Mouse (Mus musculus) lung, postnatal 0 days (tissue): ENCODE results near the gene Polr3a. TPM values are rescaled to one million over a fixed set of nuclear protein-coding genes. Genes with fewer than 3 reads are reported as not detected.
A peak's percentile ranks its signal among the peaks of the same experiment; 100 is the strongest.

ENCODE experiments used
- ATAC-seq: fragments of 200-750 bp; cut with Nextera tagmentation; 2 replicates; pipeline ENCODE4 v1.8.0; 2017; ENCODE audit warnings: moderate library complexity
- DNase-seq: peaks from one replicate; pipeline ENCODE4 v3.0.0-alpha.2; 2016; ENCODE audit warnings: low spot score
- H3K27ac ChIP-seq: fragments of 300-500 bp; sonication (generic); 2 replicates; pipeline ENCODE4 v1.5.1; 2014; ENCODE audit warnings: antibody characterized with exemption, mild to moderate bottlenecking, low read length, mixed read lengths
- H3K27me3 ChIP-seq: fragments of 300-500 bp; sonication (generic); replicated peaks from 2 replicates; pipeline ENCODE4 v1.6.1; 2014; ENCODE audit warnings: low read length, mixed read lengths; ENCODE audit not compliant: insufficient read depth
- H3K36me3 ChIP-seq: fragments of 300-500 bp; sonication (generic); 2 replicates; pipeline ENCODE4 v1.6.1; 2014; ENCODE audit warnings: low read length, mixed read lengths; ENCODE audit not compliant: insufficient read depth
- H3K4me1 ChIP-seq: fragments of 300-500 bp; sonication (generic); 2 replicates; pipeline ENCODE4 v1.6.1; 2014; ENCODE audit warnings: antibody characterized with exemption, low read depth, low read length, mixed read lengths; ENCODE audit not compliant: insufficient read depth
- H3K4me2 ChIP-seq: fragments of 300-500 bp; sonication (generic); replicated peaks from 2 replicates; pipeline ENCODE4 v1.6.1; 2014; ENCODE audit warnings: low read depth, mild to moderate bottlenecking, low read length, moderate library complexity, mixed read lengths
- H3K4me3 ChIP-seq: fragments of 300-500 bp; sonication (generic); 2 replicates; pipeline ENCODE4 v1.5.1; 2014; ENCODE audit warnings: low read depth, low read length
- H3K9ac ChIP-seq: fragments of 300-500 bp; sonication (generic); replicated peaks from 2 replicates; pipeline ENCODE4 v1.6.1; 2014; ENCODE audit warnings: low read depth, mild to moderate bottlenecking
- H3K9me3 ChIP-seq: fragments of 300-500 bp; sonication (generic); 2 replicates; pipeline ENCODE4 v1.6.1; 2016; ENCODE audit warnings: low read length, mixed read lengths
- CTCF ChIP-seq: IDR thresholded peaks from 2 replicates; pipeline ENCODE4 v1.5.1; 2016; ENCODE audit warnings: antibody characterized with exemption, mild to moderate bottlenecking
- EP300 ChIP-seq: IDR thresholded peaks from 2 replicates; pipeline ENCODE4 v1.6.1; 2016; ENCODE audit warnings: antibody characterized with exemption, mild to moderate bottlenecking, control low read depth
- whole genome bisulfite sequencing: fragments of 180-500 bp; shearing (Covaris S2); extraction: QIAGEN DNeasy Blood & Tissue Kit; methylation state at CpG from one replicate; pipeline ENCODE4 v1.1.7; 2014; 5-methylcytosine and 5-hydroxymethylcytosine counted together
- polyA plus RNA-seq: library from polyadenylated mRNA; unstranded; fragments of >200 nt; fragmentation: Nextera tagmentation; extraction: Ambion mirVana; gene quantifications from 2 replicates; pipeline ENCODE4 v1.2.1, GENCODE M21; 2015

Gene Polr3a
- polyA plus RNA-seq: 8.4 and 10.1 TPM in 2 replicates

GRCm38 (mm10) chr14:24486773-24487227 is at the start of gene Polr3a, which contains the start of gene Rps24:
TSS of gene Polr3a (minus strand) at chr14:24487058.
TSS of gene Rps24 (plus strand) at chr14:24487125.
- DNase-seq (peak; percentile 97), ATAC-seq (peak; percentile 73)
- Histone ChIP-seq H3K9me3 (no peaks in the 10 kb centered on the region), H3K4me2 (peak within 1 kb of the TSS; percentile 75), H3K4me3 (peak within 1 kb of the TSS; percentile 60), H3K27ac (peak within 1 kb of the TSS; percentile 60), H3K9ac (peak within 1 kb of the TSS; percentile 74), H3K27me3 (no peaks in the 10 kb centered on the region), H3K36me3 (peaks cover 19% of the 10 kb centered on the region), H3K4me1 (peaks cover 7% of the 10 kb centered on the region; the same call in 1 of the 2 replicates)
- peak; percentile 91 for TF ChIP-seq CTCF
- 0 out of 2 replicates have a peak, but pooled peaks have one; percentile 65 for TF ChIP-seq EP300
- WGBS: under 1% methylated on average over 30 of the region's 30 CpGs

GRCm38 (mm10) chr14:24534865-24535545 is 48.1 kb upstream of the Polr3a start:
- no peak for ATAC-seq
- no peaks in the 10 kb centered on the region for H3K4me1 ChIP-seq
- no peak overlapping the region for H3K27ac ChIP-seq
- no peak for DNase-seq
- no peak for TF ChIP-seq CTCF
- no peak for TF ChIP-seq EP300
- H3K4me3 ChIP-seq: no peak overlapping the region
- H3K36me3 ChIP-seq: no peaks in the 10 kb centered on the region
- H3K9ac ChIP-seq: no peak overlapping the region
- no peaks in the 10 kb centered on the region for H3K27me3 ChIP-seq
- peaks cover 3% of the 10 kb centered on the region; the same call in 1 of the 2 replicates for H3K9me3 ChIP-seq
- no peak overlapping the region for H3K4me2 ChIP-seq
- WGBS: 81% methylated on average over 9 of the region's 9 CpGs

- peak; percentile 46 for ATAC-seq
- no peak overlapping the region for H3K9ac ChIP-seq
- DNase-seq: peak; percentile 18
- no peaks in the 10 kb centered on the region for H3K4me1 ChIP-seq
- TF ChIP-seq EP300 (no peak), CTCF (no peak)
- no peaks in the 10 kb centered on the region for H3K36me3 ChIP-seq
- H3K9me3 ChIP-seq: no peaks in the 10 kb centered on the region
- no peak overlapping the region for H3K4me3 ChIP-seq
- H3K4me2 ChIP-seq: no peak overlapping the region
- no peak overlapping the region for H3K27ac ChIP-seq
- H3K27me3 ChIP-seq: no peaks in the 10 kb centered on the region
- 6% methylated on average over 6 of the region's 6 CpGs for WGBS
Observed at GRCm38 (mm10) chr14:24530228-24530627, 43.4 kb upstream of the Polr3a start.

GRCm38 (mm10) chr14:24526440-24526839 is 39.6 kb upstream of the Polr3a start:
- WGBS: 58% methylated on average over 10 of the region's 10 CpGs

GRCm38 (mm10) chr14:24525677-24526415 is 39.0 kb upstream of the Polr3a start:
- Histone ChIP-seq H3K36me3 (no peaks in the 10 kb centered on the region), H3K9ac (no peak overlapping the region), H3K4me3 (no peak overlapping the region), H3K4me1 (no peaks in the 10 kb centered on the region), H3K27me3 (no peaks in the 10 kb centered on the region), H3K9me3 (no peaks in the 10 kb centered on the region), H3K27ac (no peak overlapping the region), H3K4me2 (no peak overlapping the region)
- WGBS: 60% methylated on average over 10 of the region's 10 CpGs
- ATAC-seq (no peak; the same call in 1 of the 2 replicates), DNase-seq (no peak)
- no peak for TF ChIP-seq CTCF
- no peak for TF ChIP-seq EP300

More at GRCm38 (mm10) chr14:24526440-24526839, 39.6 kb upstream of the Polr3a start:
- ATAC-seq: no peak
- Histone ChIP-seq H3K27ac (no peak overlapping the region), H3K4me2 (no peak overlapping the region), H3K9ac (no peak overlapping the region), H3K36me3 (no peaks in the 10 kb centered on the region), H3K27me3 (no peaks in the 10 kb centered on the region), H3K9me3 (no peaks in the 10 kb centered on the region), H3K4me1 (no peaks in the 10 kb centered on the region), H3K4me3 (no peak overlapping the region)
- TF ChIP-seq CTCF (no peak), EP300 (no peak)
- no peak for DNase-seq

- H3K27ac ChIP-seq: no peak overlapping the region
- H3K9me3 ChIP-seq: no peaks in the 10 kb centered on the region
- H3K4me2 ChIP-seq: no peak overlapping the region
- no peaks in the 10 kb centered on the region for H3K36me3 ChIP-seq
- no peak overlapping the region for H3K4me3 ChIP-seq
- TF ChIP-seq CTCF: no peak
- 64% methylated on average over 3 of the region's 3 CpGs for WGBS
- H3K9ac ChIP-seq: no peak overlapping the region
- H3K27me3 ChIP-seq: no peaks in the 10 kb centered on the region
- no peak for DNase-seq
- no peak for ATAC-seq
- H3K4me1 ChIP-seq: no peaks in the 10 kb centered on the region
Observed at GRCm38 (mm10) chr14:24525137-24525536, 38.3 kb upstream of the Polr3a start.
